Mouse (Mus musculus) layer of hippocampus, adult 18-20 months (tissue): ENCODE results near the gene Gata2. TPM values are rescaled to one million over a fixed set of nuclear protein-coding genes. Genes with fewer than 3 reads are reported as not detected.

Experiments
- DNase-seq, 2 experiments: peaks; one replicate each; pipeline ENCODE4 v3.0.0; 2022; ENCODE audit warnings: low spot score in 2 of 2
- total RNA-seq, 2 experiments: library from RNA; stranded (reverse); gene quantifications; 2 replicates each; pipeline ENCODE4 v1.2.3; 2021

The Gata2 gene
- total RNA-seq, 2 experiments from 2014 or later: 5.0 to 5.9 TPM

- DNase-seq: no peak
Measured at GRCm38 (mm10) chr6:88206566-88206965, 12.9 kb downstream of the Gata2 start.

GRCm38 (mm10) chr6:88207403-88208033 lies 13.8 kb downstream of the Gata2 start:
- no peak for DNase-seq

GRCm38 (mm10) chr6:88208321-88208720 lies 14.6 kb downstream of the Gata2 start:
- no peak for DNase-seq

- DNase-seq: no peak
Measured at GRCm38 (mm10) chr6:88209453-88209852, 15.8 kb downstream of the Gata2 start.

GRCm38 (mm10) chr6:88210182-88210581 lies 16.5 kb downstream of the Gata2 start:
- no peak for DNase-seq

GRCm38 (mm10) chr6:88215797-88216196 lies 22.1 kb downstream of the Gata2 start:
- DNase-seq: no peak

- no peak for DNase-seq
Measured at GRCm38 (mm10) chr6:88216199-88216598, 22.5 kb downstream of the Gata2 start.

- DNase-seq: no peak
Measured at GRCm38 (mm10) chr6:88219094-88219493, 25.4 kb downstream of the Gata2 start.

- no peak for DNase-seq
Measured at GRCm38 (mm10) chr6:88221968-88222367, 28.3 kb downstream of the Gata2 start, which contains the start of gene Dnajb8. Dnajb8 (plus strand) TSS chr6:88222268.

GRCm38 (mm10) chr6:88226570-88226994 lies 32.9 kb downstream of the Gata2 start:
- DNase-seq: no peak

GRCm38 (mm10) chr6:88227537-88227936 lies 33.8 kb downstream of the Gata2 start:
- no peak for DNase-seq

- DNase-seq: no peak
Measured at GRCm38 (mm10) chr6:88229221-88229620, 35.5 kb downstream of the Gata2 start.

- DNase-seq: no peak
Measured at GRCm38 (mm10) chr6:88231821-88232220, 38.1 kb downstream of the Gata2 start.

- no peak for DNase-seq
Measured at GRCm38 (mm10) chr6:88232221-88232620, 38.5 kb downstream of the Gata2 start.

GRCm38 (mm10) chr6:88233996-88234395 lies 40.3 kb downstream of the Gata2 start:
- DNase-seq: no peak

- no peak for DNase-seq
Measured at GRCm38 (mm10) chr6:88235461-88235860, 41.8 kb downstream of the Gata2 start.

GRCm38 (mm10) chr6:88235983-88236382 lies 42.3 kb downstream of the Gata2 start:
- no peak for DNase-seq

GRCm38 (mm10) chr6:88236513-88236912 lies 42.8 kb downstream of the Gata2 start:
- no peak for DNase-seq

- peak in 1 of 2 experiments; percentile 30 for DNase-seq
Measured at GRCm38 (mm10) chr6:88242604-88243003, 48.9 kb downstream of the Gata2 start.

GRCm38 (mm10) chr6:88249231-88249630 lies 55.5 kb downstream of the Gata2 start:
- DNase-seq: no peak

GRCm38 (mm10) chr6:88251396-88251795 lies 57.7 kb downstream of the Gata2 start:
- no peak for DNase-seq

GRCm38 (mm10) chr6:88251798-88252478 lies 58.2 kb downstream of the Gata2 start:
- no peak for DNase-seq

GRCm38 (mm10) chr6:88254082-88254481 lies 60.4 kb downstream of the Gata2 start:
- DNase-seq: no peak
